Mouse (Mus musculus) heart, postnatal 0 days (tissue): ENCODE measurements around the gene Uvrag. TPM values are rescaled to one million over a fixed set of nuclear protein-coding genes. Genes with fewer than 3 reads are reported as not detected.

Experiments
- ATAC-seq: fragments of 200-750 bp; cut with Nextera tagmentation; 2 replicates; pipeline ENCODE4 v1.8.0; 2017; ENCODE audit warnings: low read depth, moderate number of reproducible peaks, moderate library complexity; ENCODE audit not compliant: insufficient read depth
- DNase-seq: peaks from one replicate; pipeline ENCODE4 v3.0.0-alpha.2; 2016; ENCODE audit warnings: low spot score
- H3K27ac ChIP-seq: fragments of 300-500 bp; sonication (generic); 2 replicates; pipeline ENCODE4 v1.5.1; 2014; ENCODE audit warnings: low read depth, mild to moderate bottlenecking
- H3K27me3 ChIP-seq: fragments of 300-500 bp; sonication (generic); 2 replicates; pipeline ENCODE4 v1.6.1; 2014; ENCODE audit warnings: low read length, mixed read lengths; ENCODE audit not compliant: control insufficient read depth, insufficient read depth
- H3K36me3 ChIP-seq: fragments of 300-500 bp; sonication (generic); replicated peaks from 2 replicates; pipeline ENCODE4 v1.6.1; 2014; ENCODE audit warnings: low read length, mixed read lengths; ENCODE audit not compliant: control insufficient read depth, insufficient read depth
- H3K4me1 ChIP-seq: fragments of 300-500 bp; sonication (generic); 2 replicates; pipeline ENCODE4 v1.6.1; 2014; ENCODE audit warnings: antibody characterized with exemption; ENCODE audit not compliant: control insufficient read depth, insufficient read depth
- H3K4me2 ChIP-seq: fragments of 300-500 bp; sonication (generic); 2 replicates; pipeline ENCODE4 v1.6.1; 2014; ENCODE audit warnings: low read depth, mild to moderate bottlenecking, low read length, moderate library complexity
- H3K4me3 ChIP-seq: fragments of 300-500 bp; sonication (generic); 2 replicates; pipeline ENCODE4 v1.5.1; 2014; ENCODE audit warnings: low read depth, low read length
- H3K9ac ChIP-seq: fragments of 300-500 bp; sonication (generic); replicated peaks from 2 replicates; pipeline ENCODE4 v1.6.1; 2014; ENCODE audit warnings: low read depth, low read length, mixed read lengths
- H3K9me3 ChIP-seq: fragments of 300-500 bp; sonication (generic); replicated peaks from 2 replicates; pipeline ENCODE4 v1.6.1; 2016; ENCODE audit warnings: low read length; ENCODE audit not compliant: control insufficient read depth
- CTCF ChIP-seq: IDR thresholded peaks from 2 replicates; pipeline ENCODE4 v1.5.1; 2016; ENCODE audit warnings: antibody characterized with exemption, control low read depth, low read depth
- EP300 ChIP-seq: IDR thresholded peaks from 2 replicates; pipeline ENCODE4 v1.6.1; 2016; ENCODE audit warnings: antibody characterized with exemption, low read depth
- WGBS: fragments of 180-500 bp; shearing (Covaris S2); extraction: QIAGEN DNeasy Blood & Tissue Kit; methylation state at CpG from one replicate; pipeline ENCODE4 v1.1.7; 2014; 5-methylcytosine and 5-hydroxymethylcytosine counted together
- polyA plus RNA-seq: library from polyadenylated mRNA; unstranded; fragments of >200 nt; fragmentation: Nextera tagmentation; extraction: Ambion mirVana; gene quantifications from 2 replicates; pipeline ENCODE4 v1.2.1, GENCODE M21; 2015
- total RNA-seq: library from RNA; depleted of rRNA; stranded (reverse); fragments of >200 nt; gene quantifications from 2 replicates; pipeline ENCODE4 v1.2.3, GENCODE M21; 2014; ENCODE audit warnings: low replicate concordance

Uvrag gene
- total and polyA plus RNA-seq, 2 experiments from 2014 or later, result 11.8 to 38.1 TPM

DNA sequence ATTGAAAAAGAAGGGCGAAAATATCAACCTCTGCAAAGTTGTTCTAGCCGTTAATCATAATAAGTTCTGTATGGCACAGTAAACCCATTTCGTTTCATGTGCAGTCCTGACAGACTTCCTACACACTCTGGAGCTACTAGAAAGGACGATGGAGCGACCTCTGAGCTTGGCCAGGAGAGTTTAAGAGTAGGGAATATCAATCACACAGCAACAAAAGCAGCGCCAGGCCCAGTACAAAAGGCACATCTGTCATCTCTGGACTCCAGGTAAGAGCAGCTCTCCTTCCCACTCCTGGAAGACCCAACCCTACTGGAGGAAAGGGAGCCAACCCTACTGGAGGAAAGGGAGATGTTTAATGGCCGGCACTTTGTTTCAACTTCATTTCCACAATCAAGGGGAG, 43.2 kb downstream of the Uvrag start:
- H3K4me2 ChIP-seq, result no peak overlapping the region
- 87% methylated on average over 7 of the region's 7 CpGs for WGBS

DNA sequence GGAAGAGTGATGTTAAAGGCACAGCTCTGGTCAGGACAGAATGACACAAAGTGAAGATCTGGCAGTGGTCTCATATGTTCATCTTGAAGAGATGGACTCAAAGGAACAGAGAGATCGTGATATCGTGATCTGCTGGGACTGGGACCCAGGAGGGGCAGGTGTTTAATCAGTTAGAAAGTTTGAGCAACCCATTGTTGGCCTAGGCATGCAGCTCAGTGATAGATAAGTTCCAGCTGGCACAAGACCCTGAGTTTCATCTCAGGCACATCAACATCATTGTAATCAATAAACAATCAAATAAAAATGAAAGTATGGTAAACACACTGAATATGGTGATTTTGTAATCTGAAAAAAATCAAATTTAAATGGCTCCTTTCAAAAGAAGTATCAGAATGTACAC, 43.8 kb downstream of the Uvrag start:
- WGBS, result 86% methylated on average over 2 of the region's 2 CpGs
- TF ChIP-seq CTCF (no peak), EP300 (no peak)
- no peaks in the 10 kb centered on the region for H3K27me3 ChIP-seq
- H3K9ac ChIP-seq, result no peak overlapping the region
- no peaks in the 10 kb centered on the region for H3K9me3 ChIP-seq
- peaks cover 40% of the 10 kb centered on the region for H3K36me3 ChIP-seq
- DNase-seq (no peak), ATAC-seq (no peak)
- no peak overlapping the region for H3K4me3 ChIP-seq
- no peak overlapping the region for H3K4me2 ChIP-seq
- H3K27ac ChIP-seq, result no peak overlapping the region
- peaks cover 4% of the 10 kb centered on the region; the same call in 1 of the 2 replicates for H3K4me1 ChIP-seq

More for the DNA sequence above, 43.2 kb downstream of the Uvrag start:
- Histone ChIP-seq H3K27ac (no peak overlapping the region), H3K9me3 (no peaks in the 10 kb centered on the region), H3K9ac (no peak overlapping the region), H3K36me3 (peaks cover 40% of the 10 kb centered on the region), H3K4me1 (peaks cover 5% of the 10 kb centered on the region; the same call in 1 of the 2 replicates), H3K27me3 (no peaks in the 10 kb centered on the region), H3K4me3 (no peak overlapping the region)
- DNase-seq (no peak), ATAC-seq (no peak)
- no peak for TF ChIP-seq EP300
- TF ChIP-seq CTCF, result no peak

DNA sequence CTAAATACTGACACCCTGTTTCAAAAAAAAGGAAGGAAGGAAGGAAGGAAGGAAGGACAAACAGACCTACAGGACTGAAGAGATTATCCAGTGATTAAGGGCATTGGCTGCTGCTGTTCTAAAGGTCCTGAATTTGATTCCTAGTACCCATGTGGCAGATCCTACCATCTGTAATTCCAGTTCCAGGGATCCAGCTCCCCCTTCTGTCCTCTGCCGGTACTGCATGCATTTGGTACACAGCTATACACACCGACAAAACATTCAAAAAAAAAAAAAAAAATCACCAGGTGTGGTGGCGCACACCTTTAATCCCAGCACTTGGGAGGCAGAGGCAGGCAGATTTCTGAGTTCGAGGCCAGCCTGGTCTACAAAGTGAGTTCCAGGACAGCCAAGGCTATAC, 45.8 kb downstream of the Uvrag start:
- ATAC-seq (no peak), DNase-seq (no peak)
- Histone ChIP-seq H3K36me3 (peaks cover 40% of the 10 kb centered on the region), H3K9ac (no peak overlapping the region), H3K4me3 (no peak overlapping the region), H3K4me2 (no peak overlapping the region), H3K27ac (no peak overlapping the region), H3K27me3 (no peaks in the 10 kb centered on the region), H3K4me1 (no peaks in the 10 kb centered on the region), H3K9me3 (no peaks in the 10 kb centered on the region)
- TF ChIP-seq CTCF, result peak; percentile 30
- TF ChIP-seq EP300, result no peak
- WGBS, result 73% methylated on average over 3 of the region's 4 CpGs

GRCm38 (mm10) chr7:99094336-99094735, 46.6 kb downstream of the Uvrag start:
- DNase-seq (no peak), ATAC-seq (no peak)
- Histone ChIP-seq H3K4me1 (no peaks in the 10 kb centered on the region), H3K9ac (no peak overlapping the region), H3K9me3 (no peaks in the 10 kb centered on the region), H3K4me2 (no peak overlapping the region), H3K4me3 (no peak overlapping the region), H3K27ac (no peak overlapping the region), H3K27me3 (no peaks in the 10 kb centered on the region), H3K36me3 (peaks cover 33% of the 10 kb centered on the region)
- 79% methylated on average over 3 of the region's 3 CpGs for WGBS
- TF ChIP-seq CTCF, result no peak
- no peak for TF ChIP-seq EP300

DNA sequence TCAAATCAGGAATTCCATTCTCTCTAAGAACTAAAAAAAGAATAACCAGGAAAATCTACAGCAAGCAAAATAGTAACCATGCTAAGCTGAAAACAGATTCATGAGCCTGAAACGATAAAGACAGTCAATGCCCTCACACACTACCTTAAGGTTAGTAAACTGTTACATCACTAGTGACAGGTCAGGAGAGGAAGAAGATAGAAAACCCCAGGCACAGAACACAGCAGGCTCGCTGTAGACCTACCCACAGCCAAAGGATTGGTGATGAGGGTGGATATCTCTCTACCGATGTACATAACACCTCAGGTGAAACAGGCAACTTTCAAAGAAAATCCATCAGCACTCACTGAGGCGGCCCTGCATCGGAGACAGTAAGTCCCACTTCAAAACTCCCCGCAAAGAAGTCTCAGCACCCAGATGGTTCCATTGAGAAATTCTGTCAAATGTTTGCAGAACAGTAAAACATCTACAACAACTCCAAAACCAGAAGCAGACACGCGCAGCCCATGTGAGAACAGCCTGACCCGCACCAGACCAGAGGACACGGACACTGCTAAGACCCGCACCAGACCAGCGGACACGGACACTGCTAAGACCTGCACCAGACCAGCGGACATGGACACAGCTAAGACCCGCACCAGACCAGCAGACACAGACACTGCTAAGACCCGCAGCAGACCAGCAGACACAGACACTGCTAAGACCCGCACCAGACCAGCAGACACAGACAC, 48.9 kb downstream of the Uvrag start:
- Histone ChIP-seq H3K27me3 (no peaks in the 10 kb centered on the region), H3K27ac (no peak overlapping the region), H3K36me3 (peaks cover 26% of the 10 kb centered on the region), H3K4me1 (no peaks in the 10 kb centered on the region), H3K4me3 (no peak overlapping the region), H3K4me2 (no peak overlapping the region), H3K9me3 (no peaks in the 10 kb centered on the region), H3K9ac (no peak overlapping the region)
- DNase-seq (no peak), ATAC-seq (no peak)
- WGBS, result 80% methylated on average over 17 of the region's 17 CpGs
- no peak for TF ChIP-seq EP300
- no peak for TF ChIP-seq CTCF

- H3K27me3 ChIP-seq, result no peaks in the 10 kb centered on the region
- H3K9me3 ChIP-seq, result no peaks in the 10 kb centered on the region
- H3K4me1 ChIP-seq, result no peaks in the 10 kb centered on the region
- no peak overlapping the region for H3K9ac ChIP-seq
- 80% methylated on average over 4 of the region's 4 CpGs for WGBS
- no peak overlapping the region for H3K27ac ChIP-seq
- H3K4me2 ChIP-seq, result no peak overlapping the region
- ATAC-seq (no peak), DNase-seq (no peak)
- H3K4me3 ChIP-seq, result no peak overlapping the region
- TF ChIP-seq EP300, result no peak
- TF ChIP-seq CTCF, result no peak
- H3K36me3 ChIP-seq, result peaks cover 29% of the 10 kb centered on the region
Observed at GRCm38 (mm10) chr7:99089716-99090115, 51.2 kb downstream of the Uvrag start.
